Mouse (Mus musculus): ENCODE results near the gene Tspan1.

- TF ChIP-seq CTCF (IDR thresholded peaks at IDR 0.05; ENCODE audit: control insufficient read depth, insufficient read depth, insufficient read length) (no peak), USF1 (IDR thresholded peaks at IDR 0.05; ENCODE audit: low read depth) (no peak), CEBPB (IDR thresholded peaks at IDR 0.05; ENCODE audit: low read depth) (no peak), MAX (IDR thresholded peaks at IDR 0.05) (no peak), MYOD1 (IDR thresholded peaks at IDR 0.05; ENCODE audit: control insufficient read depth, insufficient read length, low read depth) (no peak), MYOG (IDR thresholded peaks at IDR 0.05; ENCODE audit: control insufficient read depth, extremely low read depth, insufficient read length) (no peak), FOSL1 (IDR thresholded peaks at IDR 0.05; ENCODE audit: insufficient read depth, low read length, poor library complexity, severe bottlenecking) (no peak)
Observed at GRCm38 (mm10) chr4:116127956-116128355, 39.4 kb downstream of the Tspan1 start.
